Mouse (Mus musculus) intestine, postnatal 0 days (tissue): ENCODE results near the gene Spcs2. TPM values are rescaled to one million over a fixed set of nuclear protein-coding genes. Genes with fewer than 3 reads are reported as not detected.

ENCODE experiments used
- ATAC-seq: fragments of 200-750 bp; cut with Nextera tagmentation; 2 replicates; pipeline ENCODE4 v1.8.0; 2017; ENCODE audit warnings: mild to moderate bottlenecking, moderate TSS enrichment, moderate library complexity
- H3K27ac ChIP-seq: fragments of 300-500 bp; sonication (generic); 2 replicates; pipeline ENCODE4 v1.5.1; 2014; ENCODE audit warnings: mild to moderate bottlenecking, low read depth, low read length, moderate library complexity
- H3K27me3 ChIP-seq: fragments of 300-500 bp; sonication (generic); replicated peaks from 2 replicates; pipeline ENCODE4 v1.6.1; 2014; ENCODE audit warnings: low read length, mixed read lengths; ENCODE audit not compliant: control insufficient read depth, insufficient read depth
- H3K36me3 ChIP-seq: fragments of 300-500 bp; sonication (generic); 2 replicates; pipeline ENCODE4 v1.6.1; 2014; ENCODE audit warnings: mild to moderate bottlenecking, moderate library complexity; ENCODE audit not compliant: control insufficient read depth, insufficient read depth
- H3K4me1 ChIP-seq: fragments of 300-500 bp; sonication (generic); replicated peaks from 2 replicates; pipeline ENCODE4 v1.6.1; 2014; ENCODE audit warnings: antibody characterized with exemption, low read length, mixed read lengths; ENCODE audit not compliant: control insufficient read depth, insufficient read depth
- H3K4me2 ChIP-seq: fragments of 300-500 bp; sonication (generic); replicated peaks from 2 replicates; pipeline ENCODE4 v1.6.1; 2014; ENCODE audit warnings: low read depth, mild to moderate bottlenecking, moderate library complexity
- H3K4me3 ChIP-seq: fragments of 300-500 bp; sonication (generic); 2 replicates; pipeline ENCODE4 v1.5.1; 2014; ENCODE audit warnings: low read depth, low read length
- H3K9ac ChIP-seq: fragments of 300-500 bp; sonication (generic); 2 replicates; pipeline ENCODE4 v1.6.1; 2014; ENCODE audit warnings: mild to moderate bottlenecking, low read depth, low read length
- H3K9me3 ChIP-seq: fragments of 300-500 bp; sonication (generic); 2 replicates; pipeline ENCODE4 v1.6.1; 2016; ENCODE audit warnings: mixed run types; ENCODE audit not compliant: control insufficient read depth
- CTCF ChIP-seq: sonication (generic); IDR thresholded peaks from 2 replicates; pipeline ENCODE4 v1.5.1; 2016; ENCODE audit warnings: low read depth, mild to moderate bottlenecking, control low read depth, antibody characterized with exemption, moderate library complexity
- WGBS: fragments of 180-500 bp; shearing (Covaris S2); extraction: QIAGEN DNeasy Blood & Tissue Kit; methylation state at CpG from one replicate; pipeline ENCODE4 v1.1.7; 2014; 5-methylcytosine and 5-hydroxymethylcytosine counted together
- polyA plus RNA-seq: library from polyadenylated mRNA; unstranded; fragments of >200 nt; fragmentation: Nextera tagmentation; extraction: Ambion mirVana; gene quantifications from 2 replicates; pipeline ENCODE4 v1.2.1, GENCODE M21; 2015

Gene Spcs2
- polyA plus RNA-seq, 1 experiment from 2014 or later, result 238 TPM

- H3K4me1 ChIP-seq, result no peaks in the 10 kb centered on the region
- 76% methylated on average over 3 of the region's 3 CpGs for WGBS
- H3K4me2 ChIP-seq, result no peak overlapping the region
- no peak for ATAC-seq
- no peak overlapping the region for H3K9ac ChIP-seq
- TF ChIP-seq CTCF, result no peak
- H3K4me3 ChIP-seq, result no peak overlapping the region
- H3K9me3 ChIP-seq, result no peaks in the 10 kb centered on the region
- H3K27me3 ChIP-seq, result peaks cover 7% of the 10 kb centered on the region; the same call in 1 of the 2 replicates
- H3K36me3 ChIP-seq, result no peaks in the 10 kb centered on the region
- no peak overlapping the region for H3K27ac ChIP-seq
Observed at GRCm38 (mm10) chr7:99797261-99797660, 66.0 kb downstream of the Spcs2 start.

- WGBS, result 88% methylated on average over 3 of the region's 3 CpGs
- Histone ChIP-seq H3K36me3 (no peaks in the 10 kb centered on the region), H3K9ac (no peak overlapping the region), H3K9me3 (no peaks in the 10 kb centered on the region), H3K27me3 (peaks cover 7% of the 10 kb centered on the region; the same call in 1 of the 2 replicates), H3K27ac (no peak overlapping the region), H3K4me1 (no peaks in the 10 kb centered on the region), H3K4me2 (no peak overlapping the region), H3K4me3 (no peak overlapping the region)
- ATAC-seq, result no peak
- 0 out of 2 replicates have a peak, but pooled peaks have one; percentile 1 for TF ChIP-seq CTCF
Observed at GRCm38 (mm10) chr7:99796471-99796870, 66.8 kb downstream of the Spcs2 start.

- Histone ChIP-seq H3K36me3 (no peaks in the 10 kb centered on the region), H3K9ac (no peak overlapping the region), H3K27me3 (peaks cover 7% of the 10 kb centered on the region; the same call in 1 of the 2 replicates), H3K27ac (no peak overlapping the region), H3K9me3 (no peaks in the 10 kb centered on the region), H3K4me1 (no peaks in the 10 kb centered on the region), H3K4me3 (no peak overlapping the region), H3K4me2 (no peak overlapping the region)
- no peak for ATAC-seq
- 17% methylated on average over 17 of the region's 17 CpGs for WGBS
- TF ChIP-seq CTCF, result no peak
Observed at GRCm38 (mm10) chr7:99795192-99795981, 67.9 kb downstream of the Spcs2 start.

- H3K27me3 ChIP-seq, result peaks cover 7% of the 10 kb centered on the region; the same call in 1 of the 2 replicates
- WGBS, result 60% methylated on average over 2 of the region's 2 CpGs
- TF ChIP-seq CTCF, result no peak
- H3K4me1 ChIP-seq, result no peaks in the 10 kb centered on the region
- no peak overlapping the region for H3K4me2 ChIP-seq
- no peak overlapping the region for H3K9ac ChIP-seq
- no peaks in the 10 kb centered on the region for H3K36me3 ChIP-seq
- ATAC-seq, result no peak
- H3K27ac ChIP-seq, result no peak overlapping the region
- no peaks in the 10 kb centered on the region for H3K9me3 ChIP-seq
- no peak overlapping the region for H3K4me3 ChIP-seq
Observed at GRCm38 (mm10) chr7:99794096-99794495, 69.2 kb downstream of the Spcs2 start.

- no peak for TF ChIP-seq CTCF
- H3K36me3 ChIP-seq, result no peaks in the 10 kb centered on the region
- no peak overlapping the region for H3K4me2 ChIP-seq
- WGBS, result 60% methylated on average over 10 of the region's 10 CpGs
- H3K9ac ChIP-seq, result no peak overlapping the region
- no peak overlapping the region for H3K4me3 ChIP-seq
- H3K9me3 ChIP-seq, result no peaks in the 10 kb centered on the region
- no peak overlapping the region for H3K27ac ChIP-seq
- H3K4me1 ChIP-seq, result no peaks in the 10 kb centered on the region
- no peaks in the 10 kb centered on the region for H3K27me3 ChIP-seq
- ATAC-seq, result no peak
Observed at GRCm38 (mm10) chr7:99790816-99791215, 72.4 kb downstream of the Spcs2 start.

- no peak for ATAC-seq
- Histone ChIP-seq H3K27me3 (no peaks in the 10 kb centered on the region), H3K9me3 (no peaks in the 10 kb centered on the region), H3K4me3 (no peak overlapping the region), H3K4me2 (no peak overlapping the region), H3K4me1 (no peaks in the 10 kb centered on the region), H3K27ac (no peak overlapping the region), H3K36me3 (no peaks in the 10 kb centered on the region), H3K9ac (no peak overlapping the region)
- no peak for TF ChIP-seq CTCF
- WGBS, result 56% methylated on average over 5 of the region's 5 CpGs
Observed at GRCm38 (mm10) chr7:99788563-99788962, 74.7 kb downstream of the Spcs2 start.
